Mouse (Mus musculus): ENCODE measurements at regions not wholly inside any gene's neighbourhood (a gene's known extent, or its start where the extent isn't known, plus 50 kb on each side); places are given as distances from the start of the nearest gene placed in this dataset.

DNA sequence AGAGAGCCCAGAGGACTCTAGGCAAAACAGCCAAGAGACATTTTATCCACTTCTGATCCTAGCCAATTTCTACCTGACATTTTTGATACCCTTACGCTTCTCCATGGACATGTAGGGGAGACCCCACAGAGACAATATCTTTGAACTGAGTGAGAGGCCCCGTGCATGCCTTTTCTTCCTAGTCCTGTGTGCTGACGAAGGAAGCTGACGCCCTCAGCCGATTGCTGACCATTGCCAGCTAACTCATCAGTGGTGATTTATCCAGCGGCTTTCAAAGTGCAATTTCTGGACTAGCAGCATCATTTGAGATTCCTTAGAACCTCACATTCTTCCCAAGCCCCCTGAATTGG is 102.5 kb upstream of the Cwc22 start:
- TF ChIP-seq POLR2A (IDR thresholded peaks at IDR 0.05; ENCODE audit: low read depth, low read length) = no peak
- TF ChIP-seq CTCF (IDR thresholded peaks at IDR 0.05; ENCODE audit: extremely low read depth, insufficient read depth, insufficient read length, insufficient replicate concordance) = no peak
- Histone ChIP-seq H3K4me1 (ENCODE audit: control insufficient read depth, insufficient read depth, insufficient read length) (peaks cover 2% of the 10 kb centered on the region), H3K27me3 (ENCODE audit: control insufficient read depth, insufficient read depth, low read length) (no peaks in the 10 kb centered on the region), H3K27ac (ENCODE audit: insufficient read depth, low read length) (no peak overlapping the region), H3K4me3 (ENCODE audit: extremely low read depth, insufficient read depth, insufficient read length) (no peak overlapping the region), H3K36me3 (ENCODE audit: control insufficient read depth, insufficient read depth, low read length) (no peaks in the 10 kb centered on the region)
- WGBS = 61% methylated on average over 6 of the region's 6 CpGs
- no peak for DNase-seq (ENCODE audit: low read depth in 1 of 2, low spot score in 2 of 2)

DNA sequence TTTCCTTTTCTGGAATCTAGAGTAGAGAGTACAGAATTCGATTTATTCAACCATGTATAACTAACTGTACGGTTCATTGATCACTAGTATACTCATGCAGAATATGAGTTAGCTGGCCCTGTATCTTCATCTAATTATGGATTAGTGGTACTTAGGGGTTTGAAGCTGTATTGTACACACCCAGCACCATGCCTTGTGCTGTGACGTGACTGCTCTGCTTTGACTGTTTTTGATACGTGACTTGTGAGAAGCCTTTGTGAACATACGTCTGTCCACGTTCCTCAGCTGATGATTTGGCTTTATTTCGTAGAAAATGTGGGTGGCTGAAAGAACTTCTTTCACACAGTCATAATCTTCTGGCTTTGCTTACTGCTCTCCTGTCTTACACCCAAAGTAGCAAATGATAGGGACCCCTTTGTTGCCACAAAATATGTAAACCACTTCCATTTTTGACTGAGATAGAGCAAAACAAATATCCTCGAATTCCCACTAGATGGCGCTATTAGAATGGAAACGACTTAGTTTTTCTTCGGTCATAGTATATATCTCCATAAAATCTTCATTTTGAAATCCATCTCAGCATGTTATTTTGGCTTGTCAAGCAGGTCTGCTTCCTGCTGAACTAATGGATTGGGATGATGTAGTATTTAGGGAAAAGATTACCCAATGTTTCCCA is 102.0 kb upstream of the Cwc22 start:
- DNase-seq (ENCODE audit: low read depth in 1 of 2, low spot score in 2 of 2) = no peak
- no peak for TF ChIP-seq CTCF (IDR thresholded peaks at IDR 0.05; ENCODE audit: extremely low read depth, insufficient read depth, insufficient read length, insufficient replicate concordance)
- no peak for TF ChIP-seq POLR2A (IDR thresholded peaks at IDR 0.05; ENCODE audit: low read depth, low read length)
- no peaks in the 10 kb centered on the region for H3K36me3 ChIP-seq (ENCODE audit: control insufficient read depth, insufficient read depth, low read length)
- WGBS = 47% methylated on average over 11 of the region's 11 CpGs
- no peaks in the 10 kb centered on the region for H3K27me3 ChIP-seq (ENCODE audit: control insufficient read depth, insufficient read depth, low read length)
- H3K4me1 ChIP-seq (ENCODE audit: control insufficient read depth, insufficient read depth, insufficient read length) = peaks cover 2% of the 10 kb centered on the region
- H3K27ac ChIP-seq (ENCODE audit: insufficient read depth, low read length) = no peak overlapping the region
- no peak overlapping the region for H3K4me3 ChIP-seq (ENCODE audit: extremely low read depth, insufficient read depth, insufficient read length)

DNA sequence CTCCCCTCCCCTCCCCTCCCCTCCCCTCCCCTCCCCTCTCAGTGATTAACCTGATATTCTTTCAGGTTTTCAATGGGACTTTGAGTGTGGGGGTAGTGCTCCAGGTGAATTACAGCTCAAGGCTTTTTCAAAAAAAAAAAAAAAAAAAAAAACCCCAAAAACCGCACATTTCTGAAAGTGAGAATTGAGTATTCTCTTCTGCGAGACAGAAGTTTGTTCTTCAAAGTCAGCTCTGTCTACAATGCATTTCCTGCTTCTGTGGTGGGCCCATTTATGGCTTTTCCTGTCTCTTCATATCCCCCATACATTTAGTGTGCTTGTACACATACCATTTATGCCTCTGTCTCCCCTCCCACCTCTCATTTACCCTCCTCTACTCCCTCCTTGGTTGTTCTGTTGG is 81.1 kb upstream of the Cwc22 start:
- Histone ChIP-seq H3K27ac (ENCODE audit: insufficient read depth, low read length) (no peak overlapping the region), H3K4me3 (ENCODE audit: extremely low read depth, insufficient read depth, insufficient read length) (no peak overlapping the region), H3K27me3 (ENCODE audit: control insufficient read depth, insufficient read depth, low read length) (no peaks in the 10 kb centered on the region), H3K4me1 (ENCODE audit: control insufficient read depth, insufficient read depth, insufficient read length) (no peaks in the 10 kb centered on the region), H3K36me3 (ENCODE audit: control insufficient read depth, insufficient read depth, low read length) (no peaks in the 10 kb centered on the region)
- 44% methylated on average over 2 of the region's 2 CpGs for WGBS
- TF ChIP-seq POLR2A (IDR thresholded peaks at IDR 0.05; ENCODE audit: low read depth, low read length) (no peak), CTCF (IDR thresholded peaks at IDR 0.05; ENCODE audit: extremely low read depth, insufficient read depth, insufficient read length, insufficient replicate concordance) (no peak)
- no peak for DNase-seq (ENCODE audit: low read depth in 1 of 2, low spot score in 2 of 2)

DNA sequence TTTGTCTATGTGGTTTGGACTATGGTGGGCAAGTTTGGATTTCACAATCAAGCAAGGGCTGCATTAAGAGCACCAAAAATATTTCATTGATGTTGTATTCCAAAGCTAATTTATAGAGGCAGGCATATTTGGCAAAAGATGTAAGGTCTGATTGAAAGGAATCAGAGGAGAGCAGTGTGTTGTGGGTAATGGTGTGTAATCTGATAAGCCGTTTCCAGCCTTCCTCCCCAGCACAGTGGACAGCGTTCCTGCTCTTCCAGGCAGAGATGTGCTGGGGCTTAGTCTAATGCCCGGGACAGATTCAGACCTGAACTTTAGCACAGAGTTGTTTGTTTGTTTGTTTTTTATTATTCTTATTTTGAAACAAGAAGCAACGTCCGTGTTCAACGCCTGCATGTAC is 80.6 kb upstream of the Cwc22 start:
- 49% methylated on average over 6 of the region's 6 CpGs for WGBS
- Histone ChIP-seq H3K4me1 (ENCODE audit: control insufficient read depth, insufficient read depth, insufficient read length) (no peaks in the 10 kb centered on the region), H3K4me3 (ENCODE audit: extremely low read depth, insufficient read depth, insufficient read length) (no peak overlapping the region), H3K27ac (ENCODE audit: insufficient read depth, low read length) (no peak overlapping the region), H3K36me3 (ENCODE audit: control insufficient read depth, insufficient read depth, low read length) (no peaks in the 10 kb centered on the region), H3K27me3 (ENCODE audit: control insufficient read depth, insufficient read depth, low read length) (no peaks in the 10 kb centered on the region)
- TF ChIP-seq POLR2A (IDR thresholded peaks at IDR 0.05; ENCODE audit: low read depth, low read length) = no peak
- no peak for TF ChIP-seq CTCF (IDR thresholded peaks at IDR 0.05; ENCODE audit: extremely low read depth, insufficient read depth, insufficient read length, insufficient replicate concordance)
- DNase-seq (ENCODE audit: low read depth in 1 of 2, low spot score in 2 of 2) = no peak

DNA sequence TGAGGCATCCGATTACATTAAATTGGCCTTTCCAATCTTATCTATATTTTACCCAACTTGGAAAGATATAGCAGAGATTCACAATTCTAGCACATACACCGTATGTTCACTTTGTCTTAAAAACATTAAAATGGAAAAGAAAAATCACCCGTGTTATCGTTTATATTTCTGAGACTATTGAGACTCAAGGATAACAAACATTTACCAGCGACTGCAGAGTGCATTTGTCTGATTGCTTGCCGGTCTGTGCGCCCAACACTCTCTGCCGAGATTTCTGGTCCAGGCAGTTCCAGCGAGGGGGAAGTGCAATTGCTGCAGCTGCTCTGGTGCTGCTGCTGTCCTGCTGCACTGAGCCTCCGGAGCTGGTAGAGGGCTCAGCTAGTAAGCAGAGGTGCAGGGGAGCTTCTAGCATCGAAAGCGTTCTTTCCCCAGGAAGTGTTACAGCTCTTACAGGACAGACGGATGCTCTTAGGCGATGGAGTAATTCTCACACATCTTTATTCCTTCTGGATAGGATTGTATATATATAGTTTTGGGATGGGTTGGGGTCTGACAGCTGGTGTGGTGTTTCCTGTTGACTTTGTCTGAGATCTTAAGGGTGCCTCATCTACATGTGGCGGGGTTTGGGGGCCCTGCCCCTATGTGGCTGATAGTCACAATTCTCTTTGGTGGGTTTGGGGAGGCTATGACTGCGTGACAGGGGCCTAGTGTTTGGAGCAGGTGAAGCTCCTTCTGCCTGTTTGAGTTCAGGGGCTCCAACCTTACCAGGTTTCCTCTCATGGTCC is 79.7 kb upstream of the Cwc22 start:
- no peak for DNase-seq (ENCODE audit: low read depth in 1 of 2, low spot score in 2 of 2)
- no peak overlapping the region for H3K4me3 ChIP-seq (ENCODE audit: extremely low read depth, insufficient read depth, insufficient read length)
- no peaks in the 10 kb centered on the region for H3K27me3 ChIP-seq (ENCODE audit: control insufficient read depth, insufficient read depth, low read length)
- H3K36me3 ChIP-seq (ENCODE audit: control insufficient read depth, insufficient read depth, low read length) = no peaks in the 10 kb centered on the region
- WGBS = 71% methylated on average over 16 of the region's 16 CpGs
- H3K27ac ChIP-seq (ENCODE audit: insufficient read depth, low read length) = no peak overlapping the region
- H3K4me1 ChIP-seq (ENCODE audit: control insufficient read depth, insufficient read depth, insufficient read length) = no peaks in the 10 kb centered on the region
- TF ChIP-seq POLR2A (IDR thresholded peaks at IDR 0.05; ENCODE audit: low read depth, low read length) (no peak), CTCF (IDR thresholded peaks at IDR 0.05; ENCODE audit: extremely low read depth, insufficient read depth, insufficient read length, insufficient replicate concordance) (no peak)

DNA sequence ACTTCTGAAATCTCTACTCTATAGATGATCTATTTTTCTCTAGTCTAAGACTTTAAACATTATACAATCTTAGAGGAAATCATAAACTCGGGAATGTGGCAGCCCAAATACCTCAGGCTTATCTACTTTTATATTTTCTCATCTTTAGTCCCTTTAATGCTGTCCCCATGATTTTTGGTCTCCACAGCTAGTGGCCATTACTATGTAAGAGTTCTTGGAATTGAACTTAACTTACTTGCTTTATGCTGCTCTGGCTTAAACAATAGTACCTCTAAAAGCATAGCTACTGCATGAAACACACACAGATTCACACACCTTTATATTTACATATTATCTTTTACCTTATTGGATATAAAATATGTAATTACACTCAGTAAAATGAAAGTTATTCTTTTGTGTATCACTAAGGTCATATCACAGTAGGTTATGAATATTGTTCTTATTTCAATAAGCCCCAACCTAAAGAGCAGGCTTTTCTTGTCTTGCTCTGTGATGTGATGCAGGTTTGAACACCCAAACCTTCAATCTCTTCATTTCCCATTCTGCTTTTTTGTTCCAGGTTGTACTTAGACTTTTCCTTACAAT is 78.9 kb upstream of the Cwc22 start:
- 69% methylated on average over 1 of the region's 1 CpGs for WGBS
- no peaks in the 10 kb centered on the region for H3K36me3 ChIP-seq (ENCODE audit: control insufficient read depth, insufficient read depth, low read length)
- H3K27ac ChIP-seq (ENCODE audit: insufficient read depth, low read length) = no peak overlapping the region
- no peaks in the 10 kb centered on the region for H3K4me1 ChIP-seq (ENCODE audit: control insufficient read depth, insufficient read depth, insufficient read length)
- no peak for DNase-seq (ENCODE audit: low read depth in 1 of 2, low spot score in 2 of 2)
- no peaks in the 10 kb centered on the region for H3K27me3 ChIP-seq (ENCODE audit: control insufficient read depth, insufficient read depth, low read length)
- H3K4me3 ChIP-seq (ENCODE audit: extremely low read depth, insufficient read depth, insufficient read length) = no peak overlapping the region
- TF ChIP-seq CTCF (IDR thresholded peaks at IDR 0.05; ENCODE audit: extremely low read depth, insufficient read depth, insufficient read length, insufficient replicate concordance) = no peak
- TF ChIP-seq POLR2A (IDR thresholded peaks at IDR 0.05; ENCODE audit: low read depth, low read length) = no peak

Data from spleen, adult 2 months (tissue).